In genomic region chr10:80784302-80784701, GRCm38 (mm10) we compare ENCODE assay signal across 22 mouse cellular contexts. TPM values are rescaled to one million over a fixed set of nuclear protein-coding genes. Genes with fewer than 3 reads are reported as not detected.
"Had no signal": no experiment of that assay in that cellular context is flagged by ENCODE, and none has a peak within 500 bp of the region (broad histone marks: within the 10 kb centered on the region; RNA-seq: fewer than 3 reads in every experiment).

No protein-coding gene starts in this region.

- H3K4me3 ChIP-seq: limb, embryonic 12.5 days; limb, embryonic 15.5 days; midbrain, embryonic 13.5 days; stomach, embryonic 15.5 days had no signal

- ATAC-seq: intestine, postnatal 0 days; liver, postnatal 0 days; lung, postnatal 0 days; midbrain, embryonic 13.5 days; midbrain, embryonic 16.5 days had no signal

- DNase-seq: kidney, adult 2 months; kidney, postnatal 25 days; liver, postnatal 0 days; lung, embryonic 14.5 days; right cerebral cortex, postnatal 14 days; spleen, adult 18-20 months; thymus, postnatal 25 days had no signal

- H3K4me2 ChIP-seq: limb, embryonic 12.5 days; limb, embryonic 15.5 days; liver, embryonic 11.5 days; lung, embryonic 14.5 days; midbrain, embryonic 13.5 days; stomach, embryonic 15.5 days had no signal

- H3K27me3 ChIP-seq: limb, embryonic 12.5 days; limb, embryonic 15.5 days; midbrain, embryonic 13.5 days; stomach, embryonic 15.5 days had no signal

- H3K9ac ChIP-seq: limb, embryonic 12.5 days; limb, embryonic 15.5 days; liver, embryonic 14.5 days; liver, postnatal 0 days; lung, embryonic 14.5 days; midbrain, embryonic 13.5 days; stomach, embryonic 15.5 days had no signal

- H3K4me1 ChIP-seq: limb, embryonic 12.5 days; limb, embryonic 15.5 days; midbrain, embryonic 13.5 days; stomach, embryonic 15.5 days had no signal

- H3K27ac ChIP-seq: kidney, postnatal 0 days; limb, embryonic 12.5 days; limb, embryonic 15.5 days; liver, embryonic 14.5 days; macrophage; midbrain, embryonic 13.5 days; stomach, embryonic 15.5 days had no signal

- H3K9me3 ChIP-seq: limb, embryonic 12.5 days; limb, embryonic 15.5 days; midbrain, embryonic 13.5 days; stomach, embryonic 15.5 days had no signal

RNA-seq across cellular contexts. Expression of gene Amh, which starts 20.7 kb away (rescaled TPM):
- total RNA-seq: megakaryocyte, adult 5-6 weeks had no signal
- polyA plus RNA-seq: intestine, postnatal 0 days; kidney, embryonic 14.5 days; limb, embryonic 12.5 days; limb, embryonic 15.5 days; liver, embryonic 11.5 days; macrophage; midbrain, embryonic 13.5 days; midbrain, embryonic 16.5 days; neural tube, embryonic 11.5 days; stomach, embryonic 15.5 days had no signal

RNA-seq across cellular contexts. Expression of gene Jsrp1, which starts 29.0 kb away (rescaled TPM):
- total RNA-seq: megakaryocyte, adult 5-6 weeks had no signal
- polyA plus RNA-seq: large intestine, adult 2 months; liver, embryonic 14.5 days; liver, postnatal 0 days; macrophage had no signal
